Mouse (Mus musculus) adrenal gland, adult 18-20 months (tissue): ENCODE results near the gene 2010111I01Rik. TPM values are rescaled to one million over a fixed set of nuclear protein-coding genes. Genes with fewer than 3 reads are reported as not detected.

Experiments used
- microRNA-seq, 2 experiments: library from miRNA; unstranded; fragments of <30 nt; microRNA quantifications; one replicate each; pipeline ENCODE4 v1.2.0; 2021; ENCODE audit warnings: borderline number of aligned reads in 2 of 2
- total RNA-seq, 2 experiments: library from RNA; stranded (reverse); gene quantifications; 1 replicate in 1 of 2; 2 replicates in 1 of 2; pipeline ENCODE4 v1.2.3; 2021

2010111I01Rik gene
- total RNA-seq, 2 experiments from 2014 or later, result 93.2 to 108 TPM

Small RNA genes lying within 50 kb of the gene (microRNA-seq; reads per million reads assigned to microRNA genes)
- gene Mir23b (30,883 to 40,948 reads per million in 2 experiments), gene Mir24-1 (0 reads per million in 2 experiments), gene Mir27b (3,268 to 6,107 reads per million in 2 experiments), gene Mir3074-1 (0 reads per million in 2 experiments)

Other genes starting within 250 kb of the 2010111I01Rik start
- 1 to 10 TPM; 2.7 to 3.4 TPM for gene Platr25, start 204.2 kb upstream of the 2010111I01Rik start, total RNA-seq
- 1 to 10 TPM in 1 of 2 experiments, under 1 TPM in 1; 0.86 to 1.1 TPM for gene Gm5141, start 179.1 kb upstream of the 2010111I01Rik start, total RNA-seq
- gene Fbp2, start 106.5 kb upstream of the 2010111I01Rik start, total RNA-seq, result 1 to 10 TPM; 2.8 to 5.0 TPM
- gene Fbp1, start 76.6 kb upstream of the 2010111I01Rik start, total RNA-seq, result 1 to 10 TPM; 6.7 to 7.2 TPM